Mouse (Mus musculus): ENCODE data around the gene Rbm4b. TPM values are rescaled to one million over a fixed set of nuclear protein-coding genes. Genes with fewer than 3 reads are reported as not detected.

The Rbm4b gene
- polyA plus RNA-seq, 1 experiment from 2014 or later: 194 TPM

- Histone ChIP-seq H3K4me1 (ENCODE audit: control insufficient read depth, insufficient read depth, low read length) (peaks cover 12% of the 10 kb centered on the region), H3K36me3 (ENCODE audit: control insufficient read depth, insufficient read depth, low read length) (peaks cover 88% of the 10 kb centered on the region), H3K27ac (ENCODE audit: low read depth, low read length) (no peak overlapping the region), H3K27me3 (replicated peaks; ENCODE audit: control insufficient read depth, insufficient read depth, low read length) (no peaks in the 10 kb centered on the region), H3K4me2 (ENCODE audit: low read length) (no peak overlapping the region), H3K9me3 (replicated peaks; ENCODE audit: control insufficient read depth, low read length) (no peaks in the 10 kb centered on the region), H3K4me3 (ENCODE audit: low read depth, low read length) (no peak overlapping the region), H3K9ac (ENCODE audit: low read length) (no peak overlapping the region)
- DNase-seq (ENCODE audit: low spot score): no peak
- 93% methylated on average over 7 of the region's 7 CpGs for WGBS
- ATAC-seq: no peak
Measured at GRCm38 (mm10) chr19:4785206-4785605, 28.9 kb downstream of the Rbm4b start.

GRCm38 (mm10) chr19:4786313-4786712 is 30.0 kb downstream of the Rbm4b start:
- peaks cover 24% of the 10 kb centered on the region for H3K4me1 ChIP-seq (ENCODE audit: control insufficient read depth, insufficient read depth, low read length)

GRCm38 (mm10) chr19:4793281-4793830 is 37.1 kb downstream of the Rbm4b start:
- Histone ChIP-seq H3K4me3 (ENCODE audit: low read depth, low read length) (peak overlapping the region; percentile 78), H3K4me2 (ENCODE audit: low read length) (peak overlapping the region; percentile 84), H3K9ac (ENCODE audit: low read length) (peak overlapping the region; percentile 77), H3K36me3 (ENCODE audit: control insufficient read depth, insufficient read depth, low read length) (peaks cover 38% of the 10 kb centered on the region), H3K27ac (ENCODE audit: low read depth, low read length) (peak overlapping the region; percentile 75), H3K4me1 (ENCODE audit: control insufficient read depth, insufficient read depth, low read length) (peaks cover 35% of the 10 kb centered on the region), H3K27me3 (replicated peaks; ENCODE audit: control insufficient read depth, insufficient read depth, low read length) (no peaks in the 10 kb centered on the region), H3K9me3 (replicated peaks; ENCODE audit: control insufficient read depth, low read length) (no peaks in the 10 kb centered on the region)
- DNase-seq (ENCODE audit: low spot score) (no peak), ATAC-seq (peak; percentile 56)
- whole genome bisulfite sequencing: 1% methylated on average over 16 of the region's 16 CpGs

More at GRCm38 (mm10) chr19:4786313-4786712, 30.0 kb downstream of the Rbm4b start:
- ATAC-seq (no peak), DNase-seq (ENCODE audit: low spot score) (no peak)
- Histone ChIP-seq H3K27me3 (replicated peaks; ENCODE audit: control insufficient read depth, insufficient read depth, low read length) (no peaks in the 10 kb centered on the region), H3K27ac (ENCODE audit: low read depth, low read length) (no peak overlapping the region), H3K36me3 (ENCODE audit: control insufficient read depth, insufficient read depth, low read length) (peaks cover 92% of the 10 kb centered on the region), H3K9ac (ENCODE audit: low read length) (no peak overlapping the region), H3K4me3 (ENCODE audit: low read depth, low read length) (no peak overlapping the region), H3K9me3 (replicated peaks; ENCODE audit: control insufficient read depth, low read length) (no peaks in the 10 kb centered on the region), H3K4me2 (ENCODE audit: low read length) (no peak overlapping the region)
- 94% methylated on average over 2 of the region's 2 CpGs for WGBS

- peak; percentile 99 for ATAC-seq
- Histone ChIP-seq H3K27me3 (replicated peaks; ENCODE audit: control insufficient read depth, insufficient read depth, low read length) (no peaks in the 10 kb centered on the region), H3K4me1 (ENCODE audit: control insufficient read depth, insufficient read depth, low read length) (peaks cover 34% of the 10 kb centered on the region), H3K4me2 (ENCODE audit: low read length) (peak within 1 kb of the TSS; percentile 84), H3K36me3 (ENCODE audit: control insufficient read depth, insufficient read depth, low read length) (peaks cover 36% of the 10 kb centered on the region), H3K4me3 (ENCODE audit: low read depth, low read length) (peak within 1 kb of the TSS; percentile 78), H3K9ac (ENCODE audit: low read length) (peak within 1 kb of the TSS; percentile 77), H3K27ac (ENCODE audit: low read depth, low read length) (peak within 1 kb of the TSS; percentile 75), H3K9me3 (replicated peaks; ENCODE audit: control insufficient read depth, low read length) (no peaks in the 10 kb centered on the region)
- WGBS: under 1% methylated on average over 31 of the region's 31 CpGs
- DNase-seq (ENCODE audit: low spot score): peak; percentile 100
Measured at GRCm38 (mm10) chr19:4793831-4794422, 37.6 kb downstream of the Rbm4b start, which contains the start of gene Rbm4. TSS of gene Rbm4 (minus strand) at chr19:4793901.

GRCm38 (mm10) chr19:4795929-4796328 is 39.6 kb downstream of the Rbm4b start:
- Histone ChIP-seq H3K27me3 (replicated peaks; ENCODE audit: control insufficient read depth, insufficient read depth, low read length) (no peaks in the 10 kb centered on the region), H3K9ac (ENCODE audit: low read length) (no peak overlapping the region), H3K4me3 (ENCODE audit: low read depth, low read length) (no peak overlapping the region), H3K4me1 (ENCODE audit: control insufficient read depth, insufficient read depth, low read length) (peaks cover 18% of the 10 kb centered on the region), H3K9me3 (replicated peaks; ENCODE audit: control insufficient read depth, low read length) (no peaks in the 10 kb centered on the region), H3K4me2 (ENCODE audit: low read length) (no peak overlapping the region), H3K27ac (ENCODE audit: low read depth, low read length) (no peak overlapping the region), H3K36me3 (ENCODE audit: control insufficient read depth, insufficient read depth, low read length) (peaks cover 40% of the 10 kb centered on the region)
- WGBS: 81% methylated on average over 1 of the region's 1 CpGs
- no peak for ATAC-seq
- DNase-seq (ENCODE audit: low spot score): no peak

- H3K4me3 ChIP-seq (ENCODE audit: low read depth, low read length): no peak overlapping the region
- H3K4me2 ChIP-seq (ENCODE audit: low read length): no peak overlapping the region
- ATAC-seq: no peak
- H3K9ac ChIP-seq (ENCODE audit: low read length): no peak overlapping the region
- WGBS: 97% methylated on average over 2 of the region's 2 CpGs
- peaks cover 48% of the 10 kb centered on the region for H3K36me3 ChIP-seq (ENCODE audit: control insufficient read depth, insufficient read depth, low read length)
- H3K9me3 ChIP-seq (replicated peaks; ENCODE audit: control insufficient read depth, low read length): no peaks in the 10 kb centered on the region
- DNase-seq (ENCODE audit: low spot score): no peak
- H3K27ac ChIP-seq (ENCODE audit: low read depth, low read length): no peak overlapping the region
- no peaks in the 10 kb centered on the region for H3K27me3 ChIP-seq (replicated peaks; ENCODE audit: control insufficient read depth, insufficient read depth, low read length)
- peaks cover 6% of the 10 kb centered on the region for H3K4me1 ChIP-seq (ENCODE audit: control insufficient read depth, insufficient read depth, low read length)
Measured at GRCm38 (mm10) chr19:4797846-4798245, 41.5 kb downstream of the Rbm4b start.

- H3K36me3 ChIP-seq (ENCODE audit: control insufficient read depth, insufficient read depth, low read length): peaks cover 59% of the 10 kb centered on the region
Measured at GRCm38 (mm10) chr19:4799083-4799482, 42.8 kb downstream of the Rbm4b start.

GRCm38 (mm10) chr19:4802691-4803091 is 46.4 kb downstream of the Rbm4b start:
- H3K4me3 ChIP-seq (ENCODE audit: low read depth, low read length): no peak overlapping the region
- H3K27me3 ChIP-seq (replicated peaks; ENCODE audit: control insufficient read depth, insufficient read depth, low read length): no peaks in the 10 kb centered on the region
- no peak overlapping the region for H3K27ac ChIP-seq (ENCODE audit: low read depth, low read length)
- DNase-seq (ENCODE audit: low spot score) (no peak), ATAC-seq (no peak)
- H3K4me1 ChIP-seq (ENCODE audit: control insufficient read depth, insufficient read depth, low read length): no peaks in the 10 kb centered on the region
- no peak overlapping the region for H3K9ac ChIP-seq (ENCODE audit: low read length)
- H3K4me2 ChIP-seq (ENCODE audit: low read length): no peak overlapping the region
- WGBS: 93% methylated on average over 7 of the region's 7 CpGs
- H3K9me3 ChIP-seq (replicated peaks; ENCODE audit: control insufficient read depth, low read length): no peaks in the 10 kb centered on the region
- H3K36me3 ChIP-seq (ENCODE audit: control insufficient read depth, insufficient read depth, low read length): peaks cover 57% of the 10 kb centered on the region

More at GRCm38 (mm10) chr19:4799083-4799482, 42.8 kb downstream of the Rbm4b start:
- Histone ChIP-seq H3K4me2 (ENCODE audit: low read length) (no peak overlapping the region), H3K4me3 (ENCODE audit: low read depth, low read length) (no peak overlapping the region), H3K9me3 (replicated peaks; ENCODE audit: control insufficient read depth, low read length) (no peaks in the 10 kb centered on the region), H3K4me1 (ENCODE audit: control insufficient read depth, insufficient read depth, low read length) (peaks cover 4% of the 10 kb centered on the region), H3K9ac (ENCODE audit: low read length) (no peak overlapping the region), H3K27me3 (replicated peaks; ENCODE audit: control insufficient read depth, insufficient read depth, low read length) (no peaks in the 10 kb centered on the region), H3K27ac (ENCODE audit: low read depth, low read length) (no peak overlapping the region)
- no peak for ATAC-seq
- WGBS: 92% methylated on average over 5 of the region's 5 CpGs
- DNase-seq (ENCODE audit: low spot score): no peak

GRCm38 (mm10) chr19:4803283-4803682 is 47.0 kb downstream of the Rbm4b start:
- no peaks in the 10 kb centered on the region for H3K27me3 ChIP-seq (replicated peaks; ENCODE audit: control insufficient read depth, insufficient read depth, low read length)
- DNase-seq (ENCODE audit: low spot score) (no peak), ATAC-seq (no peak)
- H3K4me3 ChIP-seq (ENCODE audit: low read depth, low read length): no peak overlapping the region
- H3K9me3 ChIP-seq (replicated peaks; ENCODE audit: control insufficient read depth, low read length): no peaks in the 10 kb centered on the region
- no peak overlapping the region for H3K27ac ChIP-seq (ENCODE audit: low read depth, low read length)
- H3K36me3 ChIP-seq (ENCODE audit: control insufficient read depth, insufficient read depth, low read length): peaks cover 53% of the 10 kb centered on the region
- peaks cover under 1% of the 10 kb centered on the region; the same call in 1 of the 2 replicates for H3K4me1 ChIP-seq (ENCODE audit: control insufficient read depth, insufficient read depth, low read length)
- no peak overlapping the region for H3K9ac ChIP-seq (ENCODE audit: low read length)
- no peak overlapping the region for H3K4me2 ChIP-seq (ENCODE audit: low read length)
- WGBS: 83% methylated on average over 10 of the region's 10 CpGs

Data from forebrain, embryonic 14.5 days (tissue).